Mouse (Mus musculus) stomach, postnatal 0 days (tissue): Measurements from ENCODE around the gene Auts2.

Experiments used
- CTCF ChIP-seq: IDR thresholded peaks from 2 replicates; pipeline ENCODE4 v1.5.1; 2016; ENCODE audit warnings: antibody characterized with exemption, low read depth, mild to moderate bottlenecking, moderate library complexity
- EP300 ChIP-seq: optimal IDR thresholded peaks from 2 replicates; pipeline ENCODE3; 2016; ENCODE audit warnings: antibody characterized with exemption

- TF ChIP-seq CTCF (no peak), EP300 (no peak)
Observed at GRCm38 (mm10) chr5:131844519-131844800, 698.7 kb downstream of the Auts2 start.
